Mouse (Mus musculus): ENCODE measurements around the gene Trappc1. TPM values are rescaled to one million over a fixed set of nuclear protein-coding genes. Genes with fewer than 3 reads are reported as not detected.

Gene Trappc1
- total and polyA plus RNA-seq, 2 experiments from 2014 or later, result 157 to 173 TPM

GRCm38 (mm10) chr11:69321580-69321979 lies 2.2 kb upstream of the Trappc1 start:
- Histone ChIP-seq H3K9me3 (ENCODE audit: low read length) (no peaks in the 10 kb centered on the region), H3K27me3 (ENCODE audit: insufficient read depth, low read length) (no peaks in the 10 kb centered on the region), H3K4me3 (ENCODE audit: low read length) (0 out of 2 replicates have a peak overlapping the region, but pooled peaks have one; percentile 2), H3K4me1 (ENCODE audit: insufficient read depth, low read length) (peaks cover 15% of the 10 kb centered on the region), H3K4me2 (ENCODE audit: low read depth, low read length) (peak overlapping the region; percentile 98), H3K27ac (0 out of 2 replicates have a peak overlapping the region, but pooled peaks have one; percentile 26), H3K36me3 (ENCODE audit: insufficient read depth, low read length) (no peaks in the 10 kb centered on the region; the same call in 1 of the 2 replicates), H3K9ac (replicated peaks; ENCODE audit: low read length) (peak overlapping the region; percentile 0; the same call in 1 of the 2 replicates)
- ATAC-seq (no peak), DNase-seq (ENCODE audit: low spot score) (no peak)
- no peak for TF ChIP-seq CTCF (IDR thresholded peaks at IDR 0.05; ENCODE audit: low read depth)
- 80% methylated on average over 6 of the region's 6 CpGs for WGBS

- Histone ChIP-seq H3K27ac (0 out of 2 replicates have a peak overlapping the region, but pooled peaks have one; percentile 26), H3K4me3 (ENCODE audit: low read length) (0 out of 2 replicates have a peak overlapping the region, but pooled peaks have one; percentile 2)
These were observed 1.8 kb upstream of the Trappc1 start for GRCm38 (mm10) chr11:69322010-69322409.

GRCm38 (mm10) chr11:69322693-69323471 lies 898 bp upstream of the Trappc1 start:
- Histone ChIP-seq H3K4me2 (ENCODE audit: low read depth, low read length) (peak overlapping the region; percentile 98), H3K36me3 (ENCODE audit: insufficient read depth, low read length) (no peaks in the 10 kb centered on the region; the same call in 1 of the 2 replicates), H3K4me3 (ENCODE audit: low read length) (peak overlapping the region; percentile 66), H3K27ac (peak overlapping the region; percentile 91), H3K27me3 (ENCODE audit: insufficient read depth, low read length) (no peaks in the 10 kb centered on the region), H3K9me3 (ENCODE audit: low read length) (no peaks in the 10 kb centered on the region), H3K4me1 (ENCODE audit: insufficient read depth, low read length) (peaks cover 18% of the 10 kb centered on the region), H3K9ac (replicated peaks; ENCODE audit: low read length) (peak overlapping the region; percentile 80)
- 16% methylated on average over 18 of the region's 18 CpGs for WGBS
- ATAC-seq (no peak), DNase-seq (ENCODE audit: low spot score) (no peak)
- TF ChIP-seq CTCF (IDR thresholded peaks at IDR 0.05; ENCODE audit: low read depth), result no peak

More at GRCm38 (mm10) chr11:69322010-69322409, 1.8 kb upstream of the Trappc1 start:
- 40% methylated on average over 6 of the region's 6 CpGs for WGBS
- Histone ChIP-seq H3K27me3 (ENCODE audit: insufficient read depth, low read length) (no peaks in the 10 kb centered on the region), H3K9ac (replicated peaks; ENCODE audit: low read length) (peak overlapping the region; percentile 0), H3K36me3 (ENCODE audit: insufficient read depth, low read length) (no peaks in the 10 kb centered on the region; the same call in 1 of the 2 replicates), H3K4me2 (ENCODE audit: low read depth, low read length) (peak overlapping the region; percentile 98), H3K4me1 (ENCODE audit: insufficient read depth, low read length) (peaks cover 18% of the 10 kb centered on the region), H3K9me3 (ENCODE audit: low read length) (no peaks in the 10 kb centered on the region)
- no peak for ATAC-seq
- DNase-seq (ENCODE audit: low spot score), result peak; percentile 67
- no peak for TF ChIP-seq CTCF (IDR thresholded peaks at IDR 0.05; ENCODE audit: low read depth)

- Histone ChIP-seq H3K27ac (0 out of 2 replicates have a peak overlapping the region, but pooled peaks have one; percentile 91), H3K4me2 (ENCODE audit: low read depth, low read length) (peak overlapping the region; percentile 98)
- ATAC-seq, result no peak
These were observed 969 bp downstream of the Trappc1 start for GRCm38 (mm10) chr11:69324749-69325148.

DNA sequence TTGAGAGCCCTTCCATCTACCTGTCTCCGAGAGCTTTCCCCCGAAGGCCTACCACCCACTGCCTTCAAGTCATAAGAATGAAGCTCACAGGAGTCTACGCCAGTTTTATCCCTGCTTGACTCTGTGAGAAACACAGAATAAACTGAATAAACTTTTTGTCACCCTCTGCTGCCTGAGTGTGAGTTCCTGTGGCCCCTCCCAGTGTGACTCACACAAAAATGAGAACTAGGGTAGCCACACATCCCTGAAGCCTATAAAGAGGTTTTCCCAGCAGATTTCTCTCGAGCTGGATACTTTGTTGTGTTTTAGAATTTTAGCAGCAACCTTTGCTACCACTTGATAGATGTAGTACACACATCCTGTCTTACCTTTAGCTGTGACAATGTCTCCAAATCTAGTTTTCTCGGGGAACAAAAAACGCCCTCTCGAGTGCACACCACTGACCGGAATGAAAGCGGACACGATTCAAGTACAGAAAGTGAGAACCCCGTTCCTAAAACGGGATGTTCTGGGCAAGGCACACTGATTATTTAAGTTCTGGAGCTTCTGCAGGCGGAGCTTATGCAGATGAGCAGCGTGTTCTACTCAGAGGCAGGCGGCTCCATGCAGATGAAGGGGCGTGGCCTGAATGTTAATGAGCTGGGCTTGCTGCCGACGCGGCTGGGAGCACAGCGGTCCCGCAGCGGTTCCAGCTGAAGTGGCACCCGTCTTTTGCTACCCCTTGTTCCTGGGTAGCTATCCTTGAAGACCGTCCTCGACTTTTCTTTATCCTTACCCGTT lies 2.0 kb downstream of the Trappc1 start, which contains the start of gene Kcnab3:
Kcnab3 (plus strand) TSS at position 631 of the 780 bp plus-strand sequence.
- no peak for TF ChIP-seq CTCF (IDR thresholded peaks at IDR 0.05; ENCODE audit: low read depth)
- ATAC-seq (no peak), DNase-seq (ENCODE audit: low spot score) (peak; percentile 94)
- no peaks in the 10 kb centered on the region for H3K36me3 ChIP-seq (ENCODE audit: insufficient read depth, low read length)
- 11% methylated on average over 26 of the region's 26 CpGs for WGBS
- H3K9ac ChIP-seq (replicated peaks; ENCODE audit: low read length), result peak within 1 kb of the TSS; percentile 75
- H3K27me3 ChIP-seq (ENCODE audit: insufficient read depth, low read length), result no peaks in the 10 kb centered on the region
- H3K4me2 ChIP-seq (ENCODE audit: low read depth, low read length), result peak within 1 kb of the TSS; percentile 98
- H3K27ac ChIP-seq, result 0 out of 2 replicates have a peak within 1 kb of the TSS, but pooled peaks have one; percentile 15
- H3K4me1 ChIP-seq (ENCODE audit: insufficient read depth, low read length), result peaks cover 18% of the 10 kb centered on the region
- no peaks in the 10 kb centered on the region for H3K9me3 ChIP-seq (ENCODE audit: low read length)
- H3K4me3 ChIP-seq (ENCODE audit: low read length), result peak within 1 kb of the TSS; percentile 53

More at GRCm38 (mm10) chr11:69324749-69325148, 969 bp downstream of the Trappc1 start:
- no peak for DNase-seq (ENCODE audit: low spot score)
- no peaks in the 10 kb centered on the region for H3K9me3 ChIP-seq (ENCODE audit: low read length)
- no peak for TF ChIP-seq CTCF (IDR thresholded peaks at IDR 0.05; ENCODE audit: low read depth)
- WGBS, result 83% methylated on average over 6 of the region's 6 CpGs
- peak overlapping the region; percentile 66 for H3K4me3 ChIP-seq (ENCODE audit: low read length)
- peaks cover 18% of the 10 kb centered on the region for H3K4me1 ChIP-seq (ENCODE audit: insufficient read depth, low read length)
- no peaks in the 10 kb centered on the region for H3K36me3 ChIP-seq (ENCODE audit: insufficient read depth, low read length)
- H3K27me3 ChIP-seq (ENCODE audit: insufficient read depth, low read length), result no peaks in the 10 kb centered on the region
- peak overlapping the region; percentile 75; the same call in 1 of the 2 replicates for H3K9ac ChIP-seq (replicated peaks; ENCODE audit: low read length)

Measured in hindbrain, postnatal 0 days (tissue).